Mouse (Mus musculus) lung, postnatal 0 days (tissue): ENCODE results near the gene G430095P16Rik.

Experiments
- CTCF ChIP-seq: IDR thresholded peaks from 2 replicates; pipeline ENCODE4 v1.5.1; 2016; ENCODE audit warnings: antibody characterized with exemption, mild to moderate bottlenecking
- EP300 ChIP-seq: IDR thresholded peaks from 2 replicates; pipeline ENCODE4 v1.6.1; 2016; ENCODE audit warnings: antibody characterized with exemption, mild to moderate bottlenecking, control low read depth

GRCm38 (mm10) chr8:84705960-84706359 lies 16.8 kb upstream of the G430095P16Rik start:
- TF ChIP-seq EP300, result no peak
- no peak for TF ChIP-seq CTCF
